Mouse (Mus musculus): ENCODE measurements around the gene Tom1l1. TPM values are rescaled to one million over a fixed set of nuclear protein-coding genes. Genes with fewer than 3 reads are reported as not detected.

Gene Tom1l1
- total RNA-seq, 2 experiments from 2014 or later, result 24.4 to 52.0 TPM

DNA sequence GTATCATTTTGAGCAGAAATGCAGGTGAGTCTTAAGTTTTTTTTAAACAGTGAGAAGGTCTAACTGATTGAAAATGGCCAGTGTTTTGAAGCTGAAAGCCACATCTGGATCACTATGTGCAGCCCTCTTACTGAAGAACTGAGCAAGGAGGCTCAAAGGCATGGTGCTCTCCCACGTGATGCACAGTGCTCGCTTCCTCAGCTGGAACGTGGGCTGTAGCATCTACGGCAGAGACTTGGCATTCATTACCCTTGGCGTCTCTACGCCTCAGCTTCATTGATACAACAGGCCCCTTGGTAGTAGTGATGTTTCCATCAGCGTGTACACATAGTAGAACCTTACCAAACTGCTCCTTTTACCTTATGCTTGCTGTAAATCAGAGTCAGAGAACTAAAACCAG lies 65.7 kb downstream of the Tom1l1 start:
- DNase-seq (ENCODE audit: low spot score in 2 of 2), result no peak

DNA sequence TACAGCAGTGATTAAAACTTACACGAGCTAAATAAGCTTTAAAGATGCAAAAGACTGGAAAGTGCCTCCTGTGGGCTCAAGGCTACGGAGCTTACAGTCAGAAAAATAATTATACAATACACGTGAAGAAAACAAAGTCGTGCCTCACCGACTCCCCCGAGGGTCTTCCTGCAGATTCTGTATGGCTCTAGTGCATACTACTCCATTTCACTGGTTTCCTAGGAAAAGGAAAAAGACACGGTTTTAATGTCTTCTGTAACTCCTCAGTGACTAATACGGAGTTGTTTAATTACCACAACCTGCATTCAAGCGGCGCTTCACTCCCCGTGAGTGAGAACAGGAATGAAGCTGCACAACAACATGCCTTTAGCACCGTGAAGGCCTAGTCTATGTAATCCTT lies 66.1 kb downstream of the Tom1l1 start:
- DNase-seq (ENCODE audit: low spot score in 2 of 2), result no peak

DNA sequence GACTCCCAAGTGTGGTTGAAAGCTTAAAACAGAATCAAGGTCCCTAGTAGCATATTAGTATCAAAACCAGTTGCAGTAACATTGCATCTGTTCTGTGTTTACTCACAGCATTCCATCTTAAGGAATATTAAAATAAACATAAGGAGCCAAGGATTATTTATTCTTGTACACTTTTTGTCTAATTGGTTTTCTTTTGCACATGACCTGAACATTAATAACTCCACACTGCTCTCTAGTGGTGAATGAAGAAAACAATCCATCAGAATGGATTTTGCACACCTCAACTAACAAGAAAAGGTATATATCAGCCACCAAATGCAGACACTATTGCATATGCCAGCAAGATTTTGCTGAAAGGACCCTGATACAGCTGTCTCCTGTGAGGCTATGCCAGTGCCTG lies 71.7 kb downstream of the Tom1l1 start:
- no peak for DNase-seq (ENCODE audit: low spot score in 2 of 2)

DNA sequence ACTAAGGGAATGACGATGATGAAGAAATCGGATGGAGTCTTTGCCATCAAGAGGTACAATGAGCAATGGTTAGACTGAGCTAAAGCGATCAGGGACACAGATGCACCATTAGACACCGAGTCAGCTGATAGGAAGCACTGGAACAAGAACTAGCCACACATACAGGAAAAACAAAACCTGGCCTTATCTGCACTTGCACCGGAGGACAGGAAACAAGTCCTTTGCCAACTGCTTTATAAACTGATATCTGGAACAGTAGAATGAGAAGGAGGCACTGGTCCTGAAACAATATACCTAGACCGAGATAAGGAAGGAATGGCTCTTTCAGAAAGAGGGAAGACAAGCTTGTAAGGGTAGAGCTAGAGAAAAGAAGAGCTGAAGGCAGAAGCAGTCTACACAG lies 73.4 kb downstream of the Tom1l1 start:
- no peak for DNase-seq (ENCODE audit: low spot score in 2 of 2)

DNA sequence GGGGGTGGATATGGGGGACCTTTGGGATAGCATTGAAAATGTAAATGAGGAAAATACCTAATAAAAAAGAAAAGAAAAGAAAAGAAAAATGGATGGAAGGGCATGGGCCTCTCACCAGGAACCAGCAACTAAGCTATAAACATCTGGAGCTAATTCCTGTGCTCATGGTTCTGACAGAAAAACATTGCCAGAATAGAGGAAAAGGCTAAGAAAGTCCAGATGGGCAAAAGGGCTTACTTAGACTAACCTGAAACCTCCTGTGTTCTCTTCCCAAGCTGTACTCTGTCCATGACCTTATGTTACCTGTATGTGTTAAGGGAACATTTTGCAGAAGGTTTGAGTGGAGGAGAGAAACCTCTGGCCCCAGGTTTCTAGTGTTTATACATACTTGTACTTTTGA lies 76.0 kb downstream of the Tom1l1 start:
- DNase-seq (ENCODE audit: low spot score in 2 of 2), result no peak

DNA sequence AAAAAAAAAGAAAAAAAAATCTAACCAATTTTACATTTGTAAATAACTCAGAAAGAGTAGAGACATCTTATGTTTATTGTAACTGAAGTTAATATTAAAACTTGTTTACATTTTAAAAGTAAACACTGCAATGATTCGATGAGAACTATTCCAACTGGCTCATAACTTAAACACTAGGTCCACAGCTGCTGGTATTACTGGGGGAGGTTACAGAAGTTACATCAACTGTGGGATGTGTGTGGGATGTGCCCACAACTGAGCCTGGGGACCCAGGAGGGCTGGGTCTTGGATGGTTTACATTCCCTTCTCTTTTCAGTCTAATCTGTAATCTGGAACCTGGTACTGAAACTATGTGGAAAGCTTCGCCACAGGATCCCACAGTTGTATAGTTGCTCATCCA lies 85.1 kb downstream of the Tom1l1 start:
- DNase-seq (ENCODE audit: low spot score in 2 of 2), result no peak

- no peak for DNase-seq (ENCODE audit: low spot score in 2 of 2)
Observed at GRCm38 (mm10) chr11:90595826-90596225, 92.3 kb downstream of the Tom1l1 start.

Other genes with a start within 250 kb of the Tom1l1 start
- 1 to 10 TPM; 7.3 TPM for gene Stxbp4, start 50.3 kb downstream of the Tom1l1 start, total RNA-seq (2021)
- gene Cox11, start 50.2 kb downstream of the Tom1l1 start, total RNA-seq (2021), result 10 to 100 TPM; 16.2 to 19.6 TPM

Data from adrenal gland, adult 18-20 months (tissue).